Mouse (Mus musculus) liver, postnatal 0 days (tissue): ENCODE results near the gene Rpusd2.

Source experiments
- CTCF ChIP-seq: sonication (generic); IDR thresholded peaks from 2 replicates; pipeline ENCODE4 v1.5.1; 2016; ENCODE audit warnings: antibody characterized with exemption, low read depth
- EP300 ChIP-seq: IDR thresholded peaks from 2 replicates; pipeline ENCODE4 v1.6.1; 2016; ENCODE audit warnings: antibody characterized with exemption, low read depth, mild to moderate bottlenecking

GRCm38 (mm10) chr2:118995490-118995889 lies 39.1 kb upstream of the Rpusd2 start:
- no peak for TF ChIP-seq CTCF
- no peak for TF ChIP-seq EP300
